ENCODE assay signal across 31 mouse cellular contexts in the genomic region with DNA sequence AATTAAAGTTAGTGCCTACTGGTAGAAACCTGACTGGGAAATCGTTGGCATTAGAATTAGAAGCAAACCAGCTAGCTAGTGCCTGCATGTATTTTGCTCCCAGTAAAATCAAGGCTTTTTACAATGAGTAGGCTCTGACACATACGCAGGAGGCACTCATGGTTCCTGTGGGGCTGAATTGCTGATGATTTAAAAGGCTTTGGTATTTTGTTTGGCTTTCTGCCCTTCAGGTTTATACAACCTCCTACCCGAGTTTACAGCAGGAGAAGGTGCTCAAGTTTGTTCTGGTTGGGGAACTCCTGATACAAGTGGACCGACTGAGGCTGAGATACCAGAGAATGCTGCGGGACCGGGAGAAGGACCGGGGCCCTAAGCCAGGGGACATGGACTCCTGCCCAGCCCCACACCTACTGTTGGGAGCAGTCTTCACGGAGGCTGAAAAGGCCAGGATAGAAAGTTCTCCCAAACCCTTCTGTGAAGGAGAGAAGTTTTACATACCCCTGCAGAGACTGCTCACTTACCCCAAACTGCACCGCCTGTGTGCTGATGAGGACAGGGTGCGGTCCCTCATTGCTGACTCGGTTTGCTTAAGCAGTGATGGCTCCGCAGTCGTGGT. TPM values are rescaled to one million over a fixed set of nuclear protein-coding genes. Genes with fewer than 3 reads are reported as not detected.
DNase-seq lines count a peak whose midpoint lies in the region; ATAC-seq lines count a peak whose summit lies in the region.
"Had no signal": no experiment of that assay in that cellular context is flagged by ENCODE, and none has a peak within 500 bp of the region (broad histone marks: within the 10 kb centered on the region; RNA-seq: fewer than 3 reads in every experiment).

No protein-coding gene starts in this region.

- no peaks in the 10 kb centered on the region for H3K27me3 ChIP-seq in kidney, embryonic 14.5 days (ENCODE audit: control insufficient read depth, insufficient read depth, low read length)
- H3K27me3 ChIP-seq: CH12.LX; embryonic facial prominence, embryonic 12.5 days; heart, embryonic 15.5 days; lung, embryonic 15.5 days; stomach, embryonic 15.5 days had no signal

- H3K9ac ChIP-seq in kidney, embryonic 14.5 days (ENCODE audit: low read depth, low read length), result no peak overlapping the region
- H3K9ac ChIP-seq: embryonic facial prominence, embryonic 12.5 days; heart, embryonic 15.5 days; lung, embryonic 15.5 days; stomach, embryonic 15.5 days had no signal

- ATAC-seq in cerebellum, adult (ENCODE audit: insufficient number of reproducible peaks, low FRiP score, low TSS enrichment), result no peak
- ATAC-seq in kidney, embryonic 14.5 days (ENCODE audit: low FRiP score, low TSS enrichment), result no peak
- ATAC-seq: forebrain, embryonic 14.5 days; hindbrain, postnatal 0 days; intestine, postnatal 0 days had no signal

- no peak overlapping the region for H3K4me3 ChIP-seq in kidney, embryonic 14.5 days (ENCODE audit: low read length)
- H3K4me3 ChIP-seq: embryonic facial prominence, embryonic 12.5 days; erythroblast, embryonic 14.5 days; heart, embryonic 15.5 days; left cerebral cortex, adult 2 months; lung, embryonic 15.5 days; stomach, embryonic 15.5 days had no signal

- H3K27ac ChIP-seq in kidney, embryonic 14.5 days (ENCODE audit: low read depth, low read length), result no peak overlapping the region
- H3K27ac ChIP-seq: embryonic facial prominence, embryonic 12.5 days; heart, embryonic 15.5 days; hindbrain, postnatal 0 days; left cerebral cortex, adult 2 months; lung, embryonic 15.5 days; stomach, embryonic 15.5 days had no signal

- H3K9me3 ChIP-seq in kidney, embryonic 14.5 days (ENCODE audit: control insufficient read depth, low read length), result no peaks in the 10 kb centered on the region
- H3K9me3 ChIP-seq: embryonic facial prominence, embryonic 12.5 days; heart, embryonic 15.5 days; lung, embryonic 15.5 days; stomach, embryonic 15.5 days had no signal

- H3K4me1 ChIP-seq in kidney, embryonic 14.5 days (ENCODE audit: control insufficient read depth, insufficient read depth, low read length), result no peaks in the 10 kb centered on the region

- peak; percentile 27 to 34 for DNase-seq in cerebellum, postnatal 14 days
- peak; percentile 17 for DNase-seq in kidney, postnatal 14 days
- DNase-seq in testis, postnatal 10 days (ENCODE audit: low spot score), result peak; percentile 36
- DNase-seq in testis, postnatal 14 days (ENCODE audit: low spot score), result no peak
- DNase-seq in urinary bladder, postnatal 36 days (ENCODE audit: low spot score in 2 of 2), result no peak
- DNase-seq in adrenal gland, adult 8-10 months, result no peak
- DNase-seq: gastrocnemius, postnatal 10 days; heart, postnatal 4 days; layer of hippocampus, adult 9-11 months; left cerebral cortex, postnatal 4 days; retina, postnatal 1 day; thymus, postnatal 25 days had no signal

- no peak overlapping the region for H3K4me2 ChIP-seq in kidney, embryonic 14.5 days (replicated peaks; ENCODE audit: low read depth, low read length)
- H3K4me2 ChIP-seq: embryonic facial prominence, embryonic 12.5 days; heart, embryonic 15.5 days; liver, embryonic 11.5 days; lung, embryonic 15.5 days; stomach, embryonic 15.5 days had no signal

- WGBS in kidney, embryonic 14.5 days, result 66% methylated on average over 13 of the region's 13 CpGs

- no peaks in the 10 kb centered on the region for H3K36me3 ChIP-seq in kidney, embryonic 14.5 days (ENCODE audit: control insufficient read depth, insufficient read depth, low read length)
- H3K36me3 ChIP-seq: embryonic facial prominence, embryonic 12.5 days; heart, embryonic 15.5 days; lung, embryonic 15.5 days; stomach, embryonic 15.5 days had no signal

RNA-seq across cellular contexts. Expression of a gene that starts 19.5 kb away (rescaled TPM):
- not detected in 2 replicates for polyA plus RNA-seq in kidney, embryonic 14.5 days (2014; fragmentation: Nextera tagmentation; extraction: Ambion mirVana)
- not detected for total RNA-seq in adrenal gland, adult 8-10 months (2022)
- total RNA-seq: adrenal gland, postnatal 4 days; CH12.LX; gastrocnemius, postnatal 10 days; heart, adult 8-10 months; heart, postnatal 4 days; hindbrain, postnatal 0 days; left cerebral cortex, adult 2 months; megakaryocyte-erythroid progenitor cell, adult 5-6 weeks; MEL; midbrain, postnatal 0 days had no signal
- polyA plus RNA-seq: cortical plate, adult 2 months; embryonic facial prominence, embryonic 12.5 days; erythroblast, embryonic 14.5 days; forebrain, embryonic 14.5 days; heart, embryonic 15.5 days; intestine, postnatal 0 days; liver, embryonic 11.5 days; lung, embryonic 15.5 days; midbrain, postnatal 0 days had no signal

RNA-seq across cellular contexts. Expression of a gene that starts 20.1 kb away (rescaled TPM):
- polyA plus RNA-seq in kidney, embryonic 14.5 days (2014; fragmentation: Nextera tagmentation; extraction: Ambion mirVana), result 0.43 and 0.51 TPM in 2 replicates
- total RNA-seq in adrenal gland, adult 8-10 months (2022), result under 1 TPM in 1 of 4 experiments, not detected in 3; 0.17 TPM
- total RNA-seq: CH12.LX; gastrocnemius, postnatal 10 days; heart, adult 8-10 months; heart, postnatal 4 days; megakaryocyte-erythroid progenitor cell, adult 5-6 weeks; MEL had no signal
- polyA plus RNA-seq: erythroblast, embryonic 14.5 days; heart, embryonic 15.5 days had no signal

RNA-seq across cellular contexts. Expression of a gene that starts 48.3 kb away (rescaled TPM):
- 58.3 and 73.7 TPM in 2 replicates for polyA plus RNA-seq in kidney, embryonic 14.5 days (2014; fragmentation: Nextera tagmentation; extraction: Ambion mirVana)
- total RNA-seq in adrenal gland, adult 8-10 months (2022), result 10 to 100 TPM; 43.0 to 81.4 (median 55.3) TPM

Comparison
In these comparisons a context has a peak if more than half of its experiments do, and no peak if none do; other contexts are left out.
1. DNase-seq: peak in cerebellum, postnatal 14 days (2 of 2), kidney, postnatal 14 days (single experiment) and testis, postnatal 10 days (single experiment); none in testis, postnatal 14 days (single experiment), urinary bladder, postnatal 36 days (0 of 2) and adrenal gland, adult 8-10 months (single experiment).